ENCODE assay signal across 11 mouse cellular contexts in genomic region chr11:115171125-115171524, GRCm38 (mm10). TPM values are rescaled to one million over a fixed set of nuclear protein-coding genes. Genes with fewer than 3 reads are reported as not detected.
A peak's percentile ranks its signal among the peaks of the same experiment; 100 is the strongest.
DNase-seq lines count a peak whose midpoint lies in the region; ATAC-seq and TF ChIP-seq lines count a peak whose summit lies in the region.
"Had no signal": no experiment of that assay in that cellular context is flagged by ENCODE, and none has a peak within 500 bp of the region (broad histone marks: within the 10 kb centered on the region; RNA-seq: fewer than 3 reads in every experiment).

No protein-coding gene starts in this region.

- no peak overlapping the region for H3K4me3 ChIP-seq in liver, adult 2 months (ENCODE audit: insufficient read depth, low read depth, low read length)
- no peak overlapping the region for H3K4me3 ChIP-seq in liver, postnatal 0 days (ENCODE audit: low read depth, low read length)
- H3K4me3 ChIP-seq in kidney, adult 2 months (ENCODE audit: insufficient read depth, low read depth, low read length), result no peak overlapping the region
- H3K4me3 ChIP-seq in limb, embryonic 13.5 days, result no peak overlapping the region
- H3K4me3 ChIP-seq: forebrain, embryonic 10.5 days; heart, embryonic 13.5 days had no signal

- no peak for TF ChIP-seq EP300 in liver, postnatal 0 days (IDR thresholded peaks at IDR 0.05; ENCODE audit: low read depth)

- no peak for ATAC-seq in liver, postnatal 0 days
- ATAC-seq in limb, embryonic 13.5 days (ENCODE audit: low FRiP score, low read depth), result no peak

- WGBS in liver, adult 2 months, result 26% methylated on average over 8 of the region's 8 CpGs
- 68% methylated on average over 8 of the region's 8 CpGs for WGBS in liver, postnatal 0 days (ENCODE audit: insufficient replicate concordance)
- 19% methylated on average over 8 of the region's 8 CpGs for WGBS in kidney, adult 2 months
- WGBS in limb, embryonic 13.5 days, result 23% methylated on average over 8 of the region's 8 CpGs

- H3K27me3 ChIP-seq in liver, adult 2 months (ENCODE audit: control insufficient read depth, insufficient read depth, low read length), result no peaks in the 10 kb centered on the region
- no peaks in the 10 kb centered on the region for H3K27me3 ChIP-seq in liver, postnatal 0 days (ENCODE audit: insufficient read depth, low read length)
- H3K27me3 ChIP-seq in kidney, adult 2 months (replicated peaks; ENCODE audit: control insufficient read depth, insufficient read depth, low read length), result no peaks in the 10 kb centered on the region
- H3K27me3 ChIP-seq in limb, embryonic 13.5 days, result peaks cover 40% of the 10 kb centered on the region

- peak; percentile 76 for DNase-seq in cerebellum, adult 11-12 months
- no peak for DNase-seq in cerebellum, postnatal 10 days
- DNase-seq in liver, adult 2 months (ENCODE audit: extremely low read depth, low read depth, low spot score), result peak; percentile 71
- DNase-seq in liver, postnatal 0 days, result no peak
- DNase-seq in kidney, adult 2 months, result peak; percentile 92
- no peak for DNase-seq in ovary, postnatal 14 days (ENCODE audit: low spot score)
- no peak for DNase-seq in right cerebral cortex, postnatal 25 days

- 0 out of 2 replicates have a peak, but pooled peaks have one; percentile 20 for TF ChIP-seq CTCF in liver, adult 2 months (IDR thresholded peaks at IDR 0.05; ENCODE audit: low read depth, low read length)
- no peak for TF ChIP-seq CTCF in liver, postnatal 0 days (IDR thresholded peaks at IDR 0.05; ENCODE audit: low read depth)
- no peak for TF ChIP-seq CTCF in kidney, adult 2 months (conservative IDR thresholded peaks at IDR 0.05; ENCODE audit: insufficient read depth, insufficient read length, low read depth, low read length)

- peak overlapping the region; percentile 31 for H3K9ac ChIP-seq in liver, adult 2 months (ENCODE audit: low read depth, low read length)
- no peak overlapping the region for H3K9ac ChIP-seq in liver, postnatal 0 days (replicated peaks)
- no peak overlapping the region; the same call in 1 of the 2 replicates for H3K9ac ChIP-seq in limb, embryonic 13.5 days
- H3K9ac ChIP-seq: heart, embryonic 13.5 days had no signal

- peaks cover 59% of the 10 kb centered on the region for H3K79me2 ChIP-seq in liver, adult 2 months (ENCODE audit: control insufficient read depth, insufficient read depth, low read length)

- H3K36me3 ChIP-seq in liver, adult 2 months (ENCODE audit: control insufficient read depth, insufficient read depth, low read length), result peaks cover 2% of the 10 kb centered on the region; the same call in 1 of the 2 replicates
- H3K36me3 ChIP-seq in liver, postnatal 0 days (replicated peaks; ENCODE audit: insufficient read depth, low read length), result peaks cover 21% of the 10 kb centered on the region; the same call in 1 of the 2 replicates
- H3K36me3 ChIP-seq in kidney, adult 2 months (ENCODE audit: control insufficient read depth, insufficient read depth, low read length), result no peaks in the 10 kb centered on the region
- H3K36me3 ChIP-seq in limb, embryonic 13.5 days, result no peaks in the 10 kb centered on the region
- H3K36me3 ChIP-seq: forebrain, embryonic 10.5 days; heart, embryonic 13.5 days had no signal

- H3K4me2 ChIP-seq in liver, postnatal 0 days (ENCODE audit: low read depth, low read length), result no peak overlapping the region
- peak overlapping the region; percentile 11; the same call in 1 of the 2 replicates for H3K4me2 ChIP-seq in limb, embryonic 13.5 days (replicated peaks)
- H3K4me2 ChIP-seq: heart, embryonic 13.5 days had no signal

- H3K4me1 ChIP-seq in liver, adult 2 months (ENCODE audit: control insufficient read depth, insufficient read depth, low read length), result peaks cover 75% of the 10 kb centered on the region
- peaks cover 61% of the 10 kb centered on the region for H3K4me1 ChIP-seq in liver, postnatal 0 days (ENCODE audit: insufficient read depth)
- H3K4me1 ChIP-seq in kidney, adult 2 months (ENCODE audit: control insufficient read depth, insufficient read depth, low read length), result peaks cover 64% of the 10 kb centered on the region
- H3K4me1 ChIP-seq in limb, embryonic 13.5 days, result peaks cover 50% of the 10 kb centered on the region

- no peaks in the 10 kb centered on the region for H3K9me3 ChIP-seq in liver, postnatal 0 days (ENCODE audit: low read length)
- H3K9me3 ChIP-seq in limb, embryonic 13.5 days, result no peaks in the 10 kb centered on the region
- H3K9me3 ChIP-seq: forebrain, embryonic 10.5 days; heart, embryonic 13.5 days had no signal

- peak overlapping the region; percentile 65 for H3K27ac ChIP-seq in liver, adult 2 months (replicated peaks; ENCODE audit: insufficient read depth, low read depth, low read length)
- no peak overlapping the region for H3K27ac ChIP-seq in liver, postnatal 0 days (ENCODE audit: low read depth)
- H3K27ac ChIP-seq in kidney, adult 2 months (ENCODE audit: insufficient read depth, low read depth, low read length), result peak overlapping the region; percentile 27
- no peak overlapping the region; the same call in 1 of the 2 replicates for H3K27ac ChIP-seq in limb, embryonic 13.5 days
- H3K27ac ChIP-seq: heart, embryonic 13.5 days had no signal

- no peak for TF ChIP-seq POLR2A in liver, adult 2 months (IDR thresholded peaks at IDR 0.05; ENCODE audit: extremely low read depth, insufficient read depth, low read length)
- no peak for TF ChIP-seq POLR2A in kidney, adult 2 months (IDR thresholded peaks at IDR 0.05; ENCODE audit: low read depth, low read length)

RNA-seq across cellular contexts. Expression of gene Slc9a3r1, which starts 8.0 kb away (rescaled TPM):
- 113 and 117 TPM in 2 replicates for total RNA-seq in liver, adult 2 months (2014; rRNA removed)
- polyA plus RNA-seq in liver, adult 2 months (2012; rRNA removed), result 130 and 177 TPM in 2 replicates
- polyA plus RNA-seq in liver, postnatal 0 days (2015; fragmentation: Nextera tagmentation; extraction: Ambion mirVana), result 101 and 115 TPM in 2 replicates
- 229 and 239 TPM in 2 replicates for polyA plus RNA-seq in kidney, adult 2 months (2012; rRNA removed)
- 20.6 and 23.4 TPM in 2 replicates for polyA plus RNA-seq in limb, embryonic 13.5 days (2015; fragmentation: Nextera tagmentation; extraction: Ambion mirVana)

RNA-seq across cellular contexts. Expression of gene Tmem104, which starts 16.2 kb away (rescaled TPM):
- total RNA-seq in liver, adult 2 months (2014; rRNA removed), result 5.3 and 8.1 TPM in 2 replicates
- polyA plus RNA-seq in liver, adult 2 months (2012; rRNA removed), result 8.7 and 9.1 TPM in 2 replicates
- 5.7 and 7.1 TPM in 2 replicates for polyA plus RNA-seq in liver, postnatal 0 days (2015; fragmentation: Nextera tagmentation; extraction: Ambion mirVana)
- 13.0 and 14.8 TPM in 2 replicates for polyA plus RNA-seq in kidney, adult 2 months (2012; rRNA removed)
- 10.9 and 11.4 TPM in 2 replicates for polyA plus RNA-seq in limb, embryonic 13.5 days (2015; fragmentation: Nextera tagmentation; extraction: Ambion mirVana)

RNA-seq across cellular contexts. Expression of gene Nat9, which starts 16.5 kb away (rescaled TPM):
- 42.7 and 43.7 TPM in 2 replicates for total RNA-seq in liver, adult 2 months (2014; rRNA removed)
- polyA plus RNA-seq in liver, adult 2 months (2012; rRNA removed), result 28.7 and 35.2 TPM in 2 replicates
- 16.5 and 16.7 TPM in 2 replicates for polyA plus RNA-seq in liver, postnatal 0 days (2015; fragmentation: Nextera tagmentation; extraction: Ambion mirVana)
- polyA plus RNA-seq in kidney, adult 2 months (2012; rRNA removed), result 32.4 and 35.3 TPM in 2 replicates
- 25.7 and 26.2 TPM in 2 replicates for polyA plus RNA-seq in limb, embryonic 13.5 days (2015; fragmentation: Nextera tagmentation; extraction: Ambion mirVana)

RNA-seq across cellular contexts. Expression of gene Cd300lf, which starts 37.3 kb away (rescaled TPM):
- 1.2 and 1.5 TPM in 2 replicates for total RNA-seq in liver, adult 2 months (2014; rRNA removed)
- polyA plus RNA-seq in liver, adult 2 months (2012; rRNA removed), result 0.54 and 1.1 TPM in 2 replicates
- 8.5 and 9.3 TPM in 2 replicates for polyA plus RNA-seq in liver, postnatal 0 days (2015; fragmentation: Nextera tagmentation; extraction: Ambion mirVana)
- polyA plus RNA-seq in kidney, adult 2 months (2012; rRNA removed), result 0.29 and 1.2 TPM in 2 replicates
- 0.09 TPM in 1 of 2 replicates, not detected in the other for polyA plus RNA-seq in limb, embryonic 13.5 days (2015; fragmentation: Nextera tagmentation; extraction: Ambion mirVana)
- total RNA-seq: common myeloid progenitor, adult 5-6 weeks had no signal

Comparison
In these comparisons a context has a peak if more than half of its experiments do, and no peak if none do; other contexts are left out.
1. DNase-seq: peak in cerebellum, adult 11-12 months (single experiment), liver, adult 2 months (single experiment) and kidney, adult 2 months (single experiment); none in cerebellum, postnatal 10 days (0 of 2), liver, postnatal 0 days (single experiment), ovary, postnatal 14 days (single experiment) and right cerebral cortex, postnatal 25 days (single experiment).
2. H3K27ac ChIP-seq: peak in liver, adult 2 months (single experiment) and kidney, adult 2 months (single experiment); none in liver, postnatal 0 days (single experiment) and limb, embryonic 13.5 days (single experiment).